Mouse (Mus musculus) megakaryocyte-erythroid progenitor cell, adult 5 weeks (primary cell): ENCODE data around the gene Atl3. TPM values are rescaled to one million over a fixed set of nuclear protein-coding genes. Genes with fewer than 3 reads are reported as not detected.

ENCODE experiments used
- polyA plus RNA-seq: library from polyadenylated mRNA; stranded (reverse); fragments of >175 nt; gene quantifications from 2 replicates; pipeline ENCODE4 v1.2.3, GENCODE M21; 2012

Atl3 gene
- 4.1 and 5.3 TPM in 2 replicates for polyA plus RNA-seq

GRCm38 (mm10) chr19:7493352-7494186, at the start of gene Atl3:
Gene Atl3, plus strand, starts transcription at chr19:7494040.

GRCm38 (mm10) chr19:7482599-7483511, 11.0 kb upstream of the Atl3 start, which contains the start of gene Rtn3:
Gene Rtn3, minus strand, starts transcription at chr19:7483281.

DNA sequence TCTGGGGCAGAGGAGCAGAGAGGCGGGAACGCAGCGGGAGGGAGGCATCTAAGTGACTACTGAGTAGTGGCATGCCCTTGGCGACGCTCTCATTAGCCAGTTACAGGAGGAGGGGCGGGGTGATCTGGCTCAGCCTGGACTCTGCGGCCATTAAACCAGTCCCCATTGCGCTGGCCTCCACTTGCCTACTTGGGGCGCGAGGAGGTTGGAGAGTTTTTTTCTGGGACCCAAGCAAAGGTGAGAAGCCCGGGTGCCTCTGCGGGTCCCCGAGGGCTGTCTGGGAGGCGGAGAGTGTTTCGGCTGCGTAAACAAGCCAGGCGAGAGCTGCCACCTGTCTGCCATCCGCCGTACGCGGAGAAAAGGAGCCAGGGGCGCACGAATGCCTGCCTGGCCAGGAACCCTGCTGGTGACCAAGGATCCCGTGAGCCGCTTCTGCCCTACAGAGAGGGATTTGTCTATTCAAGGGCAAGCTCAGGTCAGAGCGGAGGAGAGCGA, 63.5 kb downstream of the Atl3 start, which contains the start of gene Pla2g16:
Pla2g16 (plus strand) TSS at position 132 of the 495 bp plus-strand sequence.

Other genes with a start within 250 kb of the Atl3 start
- gene Rcor2, start 226.7 kb upstream of the Atl3 start, polyA plus RNA-seq = 26.1 and 39.6 TPM in 2 replicates
- 233 and 236 TPM in 2 replicates for gene Mark2, start 152.2 kb upstream of the Atl3 start, polyA plus RNA-seq
- 21.0 and 30.0 TPM in 2 replicates for gene Spindoc, start 111.0 kb upstream of the Atl3 start, polyA plus RNA-seq
- 26.7 and 45.2 TPM in 2 replicates for gene 2700081O15Rik, start 76.4 kb upstream of the Atl3 start, polyA plus RNA-seq
- 38.9 and 51.5 TPM in 2 replicates for gene Rtn3, start 10.8 kb upstream of the Atl3 start, polyA plus RNA-seq
- gene Pla2g16, start 63.4 kb downstream of the Atl3 start, polyA plus RNA-seq = 2.3 and 3.2 TPM in 2 replicates
- gene Lgals12, start 113.2 kb downstream of the Atl3 start, polyA plus RNA-seq = not detected in 2 replicates
- 0.13 TPM in 1 of 2 replicates, not detected in the other for gene Hrasls5, start 118.5 kb downstream of the Atl3 start, polyA plus RNA-seq
- gene Slc22a19, start 217.3 kb downstream of the Atl3 start, polyA plus RNA-seq = not detected in 2 replicates